Mouse (Mus musculus): ENCODE measurements around the gene Slc29a1.

GRCm38 (mm10) chr17:45573780-45574123 is 25.7 kb downstream of the Slc29a1 start:
- TF ChIP-seq POLR2A (IDR thresholded peaks at IDR 0.05; ENCODE audit: control insufficient read depth, extremely low read depth, insufficient read depth, low read length, poor library complexity) (no peak; the same call in 1 of the 2 replicates), CTCF (IDR thresholded peaks at IDR 0.05; ENCODE audit: borderline replicate concordance, control insufficient read depth, extremely low read depth, insufficient read depth, low read length, poor library complexity) (no peak)
